Mouse (Mus musculus) hematopoietic stem cell, adult 5-6 weeks (primary cell): ENCODE data around the gene Ank3. TPM values are rescaled to one million over a fixed set of nuclear protein-coding genes. Genes with fewer than 3 reads are reported as not detected.

Experiments
- ATAC-seq, 2 experiments: fragments of 125-278 bp in 1 of 2; replicated peaks in 1 of 2; 2 replicates each; pipeline ENCODE4 v1.8.0; 2016 to 2017; ENCODE audit warnings: inconsistent platforms in 2 of 2, mild to moderate bottlenecking in 2 of 2, moderate number of reproducible peaks in 2 of 2, low read depth in 1 of 2, moderate TSS enrichment in 1 of 2; ENCODE audit not compliant: low FRiP score in 2 of 2, poor library complexity in 2 of 2, severe bottlenecking in 2 of 2, insufficient read depth in 1 of 2, low TSS enrichment in 1 of 2
- total RNA-seq: library from RNA; stranded (forward); fragments of 172-1452, 232-1000 nt; gene quantifications from 2 replicates; pipeline ENCODE4 v1.2.3, GENCODE M21; 2017

The Ank3 gene
- total RNA-seq: 1.6 TPM in 1 of 2 replicates, not detected in the other

DNA sequence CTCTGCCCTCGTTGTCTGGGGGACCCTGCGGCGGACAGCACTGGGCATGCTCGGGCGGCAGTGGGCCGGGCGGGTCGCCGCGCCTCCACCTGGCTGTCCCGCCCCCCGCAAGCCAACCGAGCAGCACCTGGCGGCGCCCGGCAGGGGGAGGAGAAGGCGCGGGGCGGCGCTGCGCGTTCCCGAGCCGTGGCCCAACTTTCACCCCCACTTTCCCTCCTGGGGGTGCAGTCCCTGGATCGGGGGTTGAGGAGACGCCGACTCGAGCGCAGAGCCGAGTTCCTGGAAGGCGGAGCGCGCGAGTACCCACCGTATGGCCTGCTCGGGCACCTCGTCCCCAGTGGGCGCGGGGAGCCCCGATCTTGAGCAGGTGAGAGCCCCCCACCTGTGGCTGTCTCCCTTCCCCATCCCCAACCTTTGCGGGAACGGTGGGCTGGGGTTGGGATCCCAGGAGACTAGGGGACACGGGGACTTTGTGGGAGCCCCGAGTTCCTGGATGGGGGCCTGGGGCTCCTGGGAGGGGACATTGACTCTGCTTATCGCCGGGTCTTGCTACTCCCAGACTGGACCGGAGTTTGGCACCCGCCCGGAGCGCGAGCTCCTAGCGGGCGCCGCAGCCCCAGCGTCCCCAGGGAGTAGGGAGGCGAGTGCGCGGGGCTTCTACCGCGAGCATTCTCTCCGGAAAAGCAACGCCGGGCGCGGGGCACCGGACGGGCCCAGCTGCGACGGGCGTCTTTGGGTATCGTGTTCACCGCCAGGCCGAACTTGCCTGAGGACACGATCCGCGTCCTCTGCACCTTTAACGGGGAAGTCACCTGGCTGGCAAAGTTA lies at the start of gene Ank3:
Gene Ank3, plus strand, starts transcription at position 11 of the 828 bp plus-strand sequence.
- peak; percentile 36 to 44; a peak in 2 of 4 replicates for ATAC-seq

DNA sequence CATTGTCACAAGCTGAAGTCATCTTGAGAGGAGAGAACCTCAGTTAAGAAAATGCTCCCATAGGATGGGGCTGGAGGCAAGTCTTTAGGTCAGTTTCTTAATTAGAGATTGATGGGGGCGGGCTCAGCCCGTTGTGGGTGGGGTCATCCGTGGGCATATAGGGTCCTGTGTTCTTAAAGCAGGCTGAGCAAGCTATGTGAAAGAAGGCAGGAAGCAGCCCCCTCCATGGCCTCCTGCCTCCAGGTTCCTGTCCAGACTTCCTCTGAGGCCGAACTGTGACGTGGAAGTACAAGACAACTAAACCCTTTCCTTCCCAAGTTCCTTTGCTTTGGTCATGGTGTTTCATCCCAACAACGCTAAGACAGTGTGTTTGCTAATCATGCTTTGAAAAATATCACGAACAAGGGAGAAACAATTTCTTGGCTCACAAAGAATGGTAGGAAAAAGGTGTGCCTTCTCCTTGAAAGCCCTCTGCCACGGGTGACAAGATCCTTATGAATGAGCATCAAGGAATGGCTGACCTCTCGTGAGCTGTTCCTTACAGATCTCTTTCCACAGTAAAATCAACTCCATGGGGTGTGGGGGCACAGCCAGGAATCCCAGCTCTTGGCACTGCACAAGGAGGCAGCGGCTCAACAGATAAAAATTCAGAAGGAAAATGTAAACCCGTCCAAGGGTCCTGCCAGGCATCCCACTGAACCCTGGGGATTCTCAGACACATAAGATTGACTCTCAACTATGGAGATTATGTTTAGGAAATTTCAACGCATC lies 47.3 kb upstream of the Ank3 start:
- ATAC-seq: peak; percentile 14 to 47; a peak in 1 of 4 replicates

DNA sequence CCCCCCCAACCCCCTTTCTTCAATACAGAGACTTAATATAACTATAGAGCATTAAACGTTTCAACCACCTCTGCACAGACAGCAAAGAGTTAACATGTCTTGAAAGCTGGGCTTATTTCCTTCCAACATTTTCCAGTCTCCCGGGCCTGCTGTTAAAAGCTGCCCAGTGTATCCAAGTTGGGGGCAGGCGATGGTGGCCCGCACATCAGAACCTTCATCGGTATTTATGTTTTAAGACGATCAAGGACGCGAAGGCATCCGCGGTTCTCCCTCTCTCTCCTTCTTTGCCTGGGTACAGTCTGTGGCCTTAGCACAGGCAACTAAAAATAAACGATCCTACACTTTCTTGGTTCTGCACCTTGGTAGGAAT lies 46.7 kb upstream of the Ank3 start:
- ATAC-seq: peak in 1 of 2 experiments; percentile 6; a peak in 1 of 4 replicates

DNA sequence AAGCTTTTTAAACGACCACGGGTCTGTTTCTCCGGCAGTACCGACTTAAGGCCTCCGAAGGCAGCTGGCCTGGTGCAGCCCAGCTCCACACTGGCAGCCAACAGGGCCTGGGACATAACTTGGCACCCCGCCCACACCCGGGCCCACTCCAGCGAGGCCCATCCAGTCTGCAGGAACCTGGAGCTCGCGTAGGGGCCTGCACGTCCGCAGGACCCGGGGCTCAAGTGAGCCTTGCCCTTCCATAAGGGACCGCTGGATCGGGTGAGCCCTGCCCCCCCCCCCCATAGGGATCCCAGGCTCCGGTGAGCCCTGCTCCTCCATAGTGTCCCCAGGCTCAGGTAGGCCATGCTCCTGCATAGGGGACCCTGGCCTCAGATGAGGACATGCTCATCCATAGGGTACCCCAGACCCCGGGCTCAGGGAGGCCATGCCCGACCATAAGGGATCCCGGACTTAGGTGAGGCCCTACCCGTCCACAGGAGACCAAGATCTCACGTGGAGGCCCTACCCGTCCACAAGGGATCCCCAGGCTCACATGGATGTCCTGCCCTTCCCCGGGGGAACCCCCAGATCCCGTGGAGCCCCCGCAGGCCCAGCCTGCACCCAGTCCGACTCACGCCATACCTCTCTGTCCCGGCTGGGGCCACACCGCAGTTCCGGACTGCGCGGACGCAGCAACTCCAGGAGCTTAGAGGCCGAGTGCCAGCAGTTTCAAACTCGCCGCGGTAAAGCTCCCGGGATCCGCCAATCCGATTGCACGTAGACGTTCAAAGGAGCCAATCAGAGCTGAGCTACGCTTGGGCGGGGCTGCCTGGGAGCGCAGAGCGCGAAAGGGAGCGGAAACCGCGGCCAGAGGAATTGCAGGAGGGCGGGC lies 46.1 kb upstream of the Ank3 start, which contains the start of gene Cdk1:
Gene Cdk1, minus strand, starts transcription at position 727 of the 874 bp plus-strand sequence.
- peak; percentile 95 for ATAC-seq

DNA sequence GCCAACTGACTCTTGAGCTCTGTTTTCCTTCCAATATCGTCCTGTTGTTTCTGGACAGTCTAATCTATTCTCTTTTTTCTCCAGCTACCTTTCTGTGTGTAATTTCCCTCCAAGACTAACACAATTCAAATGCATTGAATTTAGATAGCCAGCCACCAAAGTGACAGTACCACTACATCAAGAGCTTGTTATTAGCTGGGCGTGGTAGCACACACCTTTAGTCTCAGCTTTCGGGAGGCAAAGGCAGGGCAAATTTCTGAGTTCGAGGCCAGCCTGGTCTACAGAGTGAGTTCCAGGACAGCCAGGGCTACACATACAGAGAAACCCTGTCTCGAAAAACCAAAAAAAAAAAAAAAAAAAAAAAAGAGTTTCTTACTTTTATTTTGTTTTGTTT lies 45.5 kb upstream of the Ank3 start:
- peak in 1 of 2 experiments; percentile 8; a peak in 1 of 4 replicates for ATAC-seq

GRCm38 (mm10) chr10:69359666-69360065 lies 38.9 kb upstream of the Ank3 start:
- no peak for ATAC-seq

GRCm38 (mm10) chr10:69366208-69366607 lies 32.4 kb upstream of the Ank3 start:
- no peak for ATAC-seq

GRCm38 (mm10) chr10:69366877-69367387 lies 31.6 kb upstream of the Ank3 start:
- no peak; a peak in 1 of 4 replicates for ATAC-seq

- ATAC-seq: no peak
These were observed 29.3 kb upstream of the Ank3 start for GRCm38 (mm10) chr10:69369321-69369720.

DNA sequence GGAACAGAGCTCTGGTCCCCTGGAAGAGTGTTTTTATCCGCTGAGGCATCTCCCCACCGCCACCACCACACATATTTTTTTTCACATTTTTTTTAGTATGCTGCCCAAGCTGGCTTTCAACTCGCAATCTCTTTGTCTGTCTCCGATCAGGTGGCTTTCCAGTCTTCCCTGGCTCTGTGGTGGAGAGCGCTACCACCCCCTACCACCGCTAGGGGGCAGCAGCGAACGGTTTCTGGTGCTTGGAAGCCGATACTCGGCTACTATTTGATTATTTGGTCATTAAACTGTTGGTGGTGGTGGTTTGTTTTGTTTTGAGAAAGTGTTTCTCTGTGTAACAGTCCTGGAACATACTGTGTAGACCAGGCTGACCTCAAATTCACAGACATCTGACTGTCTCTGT lies 27.1 kb upstream of the Ank3 start:
- ATAC-seq: peak; percentile 59 to 77; a peak in 3 of 4 replicates

DNA sequence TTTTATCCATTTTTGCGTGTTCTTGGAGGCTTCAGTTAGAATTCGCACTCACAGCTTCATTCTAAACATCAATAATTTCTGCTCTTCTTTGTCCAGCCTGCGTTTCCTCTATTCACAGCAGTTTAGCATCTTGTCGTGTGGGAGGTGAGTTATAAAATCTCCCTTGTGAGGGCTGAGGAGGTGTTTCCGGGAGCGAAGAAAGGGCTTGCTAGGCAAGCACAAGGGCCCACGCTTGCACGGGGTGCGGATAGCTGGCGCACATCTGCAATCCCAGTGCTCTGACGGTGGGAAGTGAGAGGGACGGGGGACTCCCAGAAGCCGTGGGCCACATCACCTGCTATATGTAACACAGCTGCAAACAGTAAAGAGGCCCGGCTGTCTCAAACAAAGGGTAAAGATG lies 26.5 kb upstream of the Ank3 start:
- no peak for ATAC-seq

DNA sequence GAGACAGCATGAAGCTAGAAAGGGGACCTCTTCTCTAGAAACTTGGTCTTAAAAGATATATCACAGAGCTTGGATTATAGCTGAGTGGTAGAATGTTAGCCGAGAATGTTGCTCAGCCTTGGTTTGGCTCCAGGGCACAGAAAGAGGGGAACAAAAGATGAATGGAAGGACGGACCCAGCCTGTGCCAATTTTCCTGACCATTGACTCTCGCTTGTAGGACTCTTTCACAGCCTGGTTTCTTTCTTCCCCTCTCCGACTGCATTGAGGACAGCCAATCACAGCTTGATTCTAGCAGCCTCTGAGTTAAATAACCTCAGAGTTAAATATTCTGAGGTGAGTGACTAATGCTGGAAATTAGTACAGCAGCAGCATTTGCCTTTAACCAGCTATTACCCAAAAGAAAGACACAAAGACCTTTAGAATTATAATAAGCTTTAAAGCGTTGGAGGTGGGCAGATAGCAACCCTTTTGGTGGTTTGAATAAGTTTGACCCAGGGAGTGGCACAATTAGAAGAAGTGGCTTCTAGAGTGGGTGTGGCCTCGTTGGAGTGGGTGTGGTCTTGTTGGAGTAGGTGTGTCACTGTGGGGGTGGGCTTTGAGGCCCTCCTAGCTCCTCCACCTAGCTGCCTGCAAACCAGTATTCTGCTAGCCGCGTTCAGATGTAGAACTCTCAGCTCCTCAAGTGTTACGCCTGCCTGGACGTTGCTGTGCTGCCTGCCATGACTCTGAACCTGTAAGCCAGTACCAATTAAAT lies 24.6 kb upstream of the Ank3 start:
- no peak for ATAC-seq

DNA sequence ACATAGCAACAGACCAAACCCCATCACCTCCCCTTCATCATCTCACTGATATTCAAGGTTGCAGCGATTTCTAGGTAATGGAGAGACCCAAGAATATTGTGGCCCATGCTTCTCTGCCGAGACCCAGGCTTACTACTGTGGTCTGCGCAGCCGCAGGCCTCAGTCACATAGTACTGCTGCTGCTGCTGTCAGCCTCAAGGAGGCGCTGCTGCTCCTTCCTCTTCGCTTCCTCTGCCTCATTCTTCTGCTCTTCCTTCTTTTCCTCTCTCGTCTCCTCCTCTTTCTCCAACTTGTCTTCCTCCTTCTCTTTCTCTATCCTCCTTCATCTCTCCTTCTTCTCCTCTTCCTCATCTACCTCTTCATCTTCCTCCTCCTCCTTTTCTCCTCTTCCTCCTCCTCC lies 23.4 kb upstream of the Ank3 start:
- no peak for ATAC-seq

GRCm38 (mm10) chr10:69383186-69383585 lies 15.4 kb upstream of the Ank3 start:
- no peak for ATAC-seq

GRCm38 (mm10) chr10:69384640-69385039 lies 13.9 kb upstream of the Ank3 start:
- no peak for ATAC-seq

- ATAC-seq: no peak
These were observed 13.4 kb upstream of the Ank3 start for GRCm38 (mm10) chr10:69385136-69385535.

DNA sequence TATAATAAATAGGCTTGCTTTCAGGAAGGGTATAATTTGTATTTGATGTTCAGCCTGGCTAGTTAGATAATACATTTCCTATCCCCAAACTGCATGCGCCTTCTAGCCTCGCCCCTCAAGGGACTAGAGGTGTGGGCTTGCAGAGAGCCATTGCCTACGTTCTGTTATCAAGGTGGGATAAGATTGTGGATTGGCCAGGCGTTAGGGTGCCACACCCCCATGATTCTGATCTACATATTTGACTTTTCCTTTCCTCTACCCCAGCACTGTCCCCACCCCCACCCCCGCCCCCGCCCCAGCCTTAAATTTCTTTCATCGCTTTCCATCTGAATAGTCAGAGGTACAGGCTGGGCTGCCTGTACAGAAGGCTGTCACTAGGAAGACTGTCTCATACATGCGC lies 11.8 kb upstream of the Ank3 start:
- no peak for ATAC-seq
